Comparison of ENCODE assay signal across 8 mouse cellular contexts in the genomic region with DNA sequence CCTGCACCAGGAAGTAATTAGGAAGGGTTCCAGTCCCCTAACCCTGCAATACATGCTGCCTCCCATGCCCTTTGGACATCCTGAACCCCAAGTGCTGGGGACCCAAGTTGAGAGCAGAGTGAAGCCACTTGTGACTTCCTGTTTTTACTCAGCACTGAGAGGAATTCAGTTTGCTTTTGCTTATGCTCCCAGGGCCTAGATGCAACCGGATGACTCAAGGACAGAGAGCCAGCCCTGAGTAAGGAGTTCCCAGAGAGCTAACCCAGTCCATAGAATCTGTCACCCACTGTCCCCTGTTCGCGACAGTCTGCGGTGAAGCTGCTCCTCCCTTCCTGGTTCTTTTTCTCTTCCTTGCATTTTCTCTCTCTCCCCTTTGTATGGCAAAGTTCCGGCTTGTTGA. TPM values are rescaled to one million over a fixed set of nuclear protein-coding genes. Genes with fewer than 3 reads are reported as not detected.
A peak's percentile ranks its signal among the peaks of the same experiment; 100 is the strongest.
DNase-seq lines count a peak whose midpoint lies in the region; ATAC-seq and TF ChIP-seq lines count a peak whose summit lies in the region.

No protein-coding gene starts in this region.

- no peak for ATAC-seq in forebrain, embryonic 13.5 days

- H3K9me3 ChIP-seq in forebrain, embryonic 13.5 days (replicated peaks): no peaks in the 10 kb centered on the region
- H3K9me3 ChIP-seq in forebrain, embryonic 10.5 days: no peaks in the 10 kb centered on the region

- 0 out of 2 replicates have a peak overlapping the region, but pooled peaks have one; percentile 90 for H3K9ac ChIP-seq in forebrain, embryonic 13.5 days

- DNase-seq in forebrain, embryonic 10.5 days (ENCODE audit: extremely low spot score, low spot score): no peak
- DNase-seq in spleen, adult 2 months (ENCODE audit: low read depth in 1 of 2, low spot score in 2 of 2): peak in 1 of 2 experiments; percentile 36
- DNase-seq in spleen, postnatal 4 days (ENCODE audit: low spot score in 2 of 2): no peak
- peak; percentile 40 for DNase-seq in lung, postnatal 14 days
- DNase-seq in thymus, postnatal 14 days: peak; percentile 30
- DNase-seq in ovary, adult 18-20 months (ENCODE audit: low spot score): no peak
- no peak for DNase-seq in cerebellum, postnatal 14 days

- peaks cover 21% of the 10 kb centered on the region for H3K4me1 ChIP-seq in forebrain, embryonic 13.5 days
- H3K4me1 ChIP-seq in forebrain, embryonic 10.5 days: peaks cover 26% of the 10 kb centered on the region
- peaks cover 14% of the 10 kb centered on the region for H3K4me1 ChIP-seq in spleen, adult 2 months (ENCODE audit: control insufficient read depth, insufficient read depth, insufficient read length)

- WGBS in forebrain, embryonic 13.5 days: 85% methylated on average over 5 of the region's 5 CpGs
- 79% methylated on average over 5 of the region's 5 CpGs for WGBS in forebrain, embryonic 10.5 days
- 44% methylated on average over 5 of the region's 5 CpGs for WGBS in spleen, adult 2 months

- H3K27me3 ChIP-seq in forebrain, embryonic 13.5 days: no peaks in the 10 kb centered on the region
- H3K27me3 ChIP-seq in forebrain, embryonic 10.5 days (ENCODE audit: poor library complexity, severe bottlenecking): peaks cover 28% of the 10 kb centered on the region
- no peaks in the 10 kb centered on the region for H3K27me3 ChIP-seq in spleen, adult 2 months (ENCODE audit: control insufficient read depth, insufficient read depth, low read length)

- no peaks in the 10 kb centered on the region for H3K36me3 ChIP-seq in forebrain, embryonic 13.5 days (ENCODE audit: poor library complexity, severe bottlenecking)
- no peaks in the 10 kb centered on the region for H3K36me3 ChIP-seq in forebrain, embryonic 10.5 days (replicated peaks)
- no peaks in the 10 kb centered on the region; the same call in 1 of the 2 replicates for H3K36me3 ChIP-seq in spleen, adult 2 months (ENCODE audit: control insufficient read depth, insufficient read depth, low read length)

- no peak for TF ChIP-seq POLR2A in spleen, adult 2 months (IDR thresholded peaks at IDR 0.05; ENCODE audit: low read depth, low read length)

- peak overlapping the region; percentile 81 for H3K4me2 ChIP-seq in forebrain, embryonic 13.5 days

- H3K4me3 ChIP-seq in forebrain, embryonic 13.5 days: peak overlapping the region; percentile 70
- no peak overlapping the region for H3K4me3 ChIP-seq in forebrain, embryonic 10.5 days
- peak overlapping the region; percentile 71 for H3K4me3 ChIP-seq in spleen, adult 2 months (ENCODE audit: extremely low read depth, insufficient read depth, insufficient read length)

- no peak overlapping the region for H3K27ac ChIP-seq in forebrain, embryonic 13.5 days
- no peak overlapping the region for H3K27ac ChIP-seq in forebrain, embryonic 10.5 days
- H3K27ac ChIP-seq in spleen, adult 2 months (ENCODE audit: insufficient read depth, low read length): peak overlapping the region; percentile 57

- no peak for TF ChIP-seq CTCF in spleen, adult 2 months (IDR thresholded peaks at IDR 0.05; ENCODE audit: extremely low read depth, insufficient read depth, insufficient read length, insufficient replicate concordance)

RNA-seq across cellular contexts. Expression of a gene that starts 2.2 kb away (rescaled TPM):
- polyA plus RNA-seq in forebrain, embryonic 13.5 days (2015; fragmentation: Nextera tagmentation; extraction: Ambion mirVana): 45.9 and 55.0 TPM in 2 replicates
- 5.3 and 6.3 TPM in 2 replicates for polyA plus RNA-seq in forebrain, embryonic 10.5 days (2016; fragmentation: Nextera tagmentation; extraction: Ambion mirVana)
- 9.6 and 11.3 TPM in 2 replicates for polyA plus RNA-seq in spleen, adult 2 months (2012; rRNA removed)

Comparison
In these comparisons a context has a peak if more than half of its experiments do, and no peak if none do; other contexts are left out.
1. DNase-seq: peak in lung, postnatal 14 days (single experiment) and thymus, postnatal 14 days (single experiment); none in forebrain, embryonic 10.5 days (single experiment), spleen, postnatal 4 days (0 of 2), ovary, adult 18-20 months (single experiment) and cerebellum, postnatal 14 days (0 of 2).